Mouse (Mus musculus) forebrain, embryonic 12.5 days (tissue): Measurements from ENCODE around the gene Stum. TPM values are rescaled to one million over a fixed set of nuclear protein-coding genes. Genes with fewer than 3 reads are reported as not detected.

ENCODE experiments used
- ATAC-seq: fragments of 200-750 bp; cut with Nextera tagmentation; 2 replicates; pipeline ENCODE4 v1.8.0; 2017; ENCODE audit warnings: moderate TSS enrichment; ENCODE audit not compliant: low FRiP score
- H3K27ac ChIP-seq: fragments of 300-500 bp; sonication (generic); 2 replicates; pipeline ENCODE4 v1.5.1; 2016; ENCODE audit warnings: mild to moderate bottlenecking
- H3K27me3 ChIP-seq: fragments of 300-500 bp; sonication (generic); 2 replicates; pipeline ENCODE4 v1.6.1; 2016; ENCODE audit warnings: mild to moderate bottlenecking
- H3K36me3 ChIP-seq: fragments of 300-500 bp; sonication (generic); replicated peaks from 2 replicates; pipeline ENCODE4 v1.6.1; 2016; ENCODE audit warnings: mild to moderate bottlenecking
- H3K4me1 ChIP-seq: fragments of 300-500 bp; sonication (generic); 2 replicates; pipeline ENCODE4 v1.6.1; 2016
- H3K4me2 ChIP-seq: fragments of 300-500 bp; sonication (generic); 2 replicates; pipeline ENCODE4 v1.6.1; 2016; ENCODE audit warnings: mild to moderate bottlenecking, moderate library complexity
- H3K4me3 ChIP-seq: fragments of 300-500 bp; sonication (generic); replicated peaks from 2 replicates; pipeline ENCODE4 v1.5.1; 2016; ENCODE audit warnings: mild to moderate bottlenecking
- H3K9ac ChIP-seq: fragments of 300-500 bp; sonication (generic); 2 replicates; pipeline ENCODE4 v1.6.1; 2016; ENCODE audit warnings: mild to moderate bottlenecking
- H3K9me3 ChIP-seq: fragments of 300-500 bp; sonication (generic); 2 replicates; pipeline ENCODE4 v1.6.1; 2016
- WGBS: fragments of 180-500 bp; shearing (Covaris S2); methylation state at CpG from one replicate; pipeline ENCODE4 v1.1.7; 2016; 5-methylcytosine and 5-hydroxymethylcytosine counted together
- polyA plus RNA-seq: library from polyadenylated mRNA; unstranded; fragments of >200 nt; fragmentation: Nextera tagmentation; extraction: Ambion mirVana; gene quantifications from 2 replicates; pipeline ENCODE4 v1.2.1, GENCODE M21; 2016

Stum gene
- polyA plus RNA-seq, 1 experiment from 2014 or later: 0.66 TPM

DNA sequence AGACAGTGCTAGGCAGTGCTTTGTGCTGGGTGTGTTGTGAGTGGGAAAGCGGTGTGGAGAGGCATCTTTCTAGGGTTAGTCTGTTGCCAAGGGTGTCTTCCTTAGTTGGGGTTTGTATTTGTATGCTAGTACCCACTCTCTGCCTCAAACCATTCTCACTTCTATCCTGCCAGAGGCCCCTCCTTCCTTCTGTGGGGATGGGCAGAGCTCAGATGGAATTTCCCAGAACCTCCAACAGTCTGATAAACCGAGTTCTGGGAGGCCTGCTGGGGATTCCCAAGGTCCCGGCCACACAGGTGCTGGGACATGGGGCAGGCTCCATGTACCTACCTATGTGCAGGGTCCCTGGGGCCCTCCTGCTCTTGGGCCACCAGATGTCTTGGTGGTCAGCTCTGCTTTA, 59.4 kb downstream of the Stum start:
- Histone ChIP-seq H3K27ac (no peak overlapping the region), H3K4me1 (peaks cover 28% of the 10 kb centered on the region), H3K27me3 (0 out of 2 replicates have a peak, but pooled peaks cover 3% of the 10 kb centered on the region), H3K4me2 (no peak overlapping the region), H3K9me3 (no peaks in the 10 kb centered on the region), H3K9ac (no peak overlapping the region), H3K4me3 (no peak overlapping the region), H3K36me3 (no peaks in the 10 kb centered on the region)
- no peak for ATAC-seq
- 62% methylated on average over 3 of the region's 3 CpGs for WGBS

DNA sequence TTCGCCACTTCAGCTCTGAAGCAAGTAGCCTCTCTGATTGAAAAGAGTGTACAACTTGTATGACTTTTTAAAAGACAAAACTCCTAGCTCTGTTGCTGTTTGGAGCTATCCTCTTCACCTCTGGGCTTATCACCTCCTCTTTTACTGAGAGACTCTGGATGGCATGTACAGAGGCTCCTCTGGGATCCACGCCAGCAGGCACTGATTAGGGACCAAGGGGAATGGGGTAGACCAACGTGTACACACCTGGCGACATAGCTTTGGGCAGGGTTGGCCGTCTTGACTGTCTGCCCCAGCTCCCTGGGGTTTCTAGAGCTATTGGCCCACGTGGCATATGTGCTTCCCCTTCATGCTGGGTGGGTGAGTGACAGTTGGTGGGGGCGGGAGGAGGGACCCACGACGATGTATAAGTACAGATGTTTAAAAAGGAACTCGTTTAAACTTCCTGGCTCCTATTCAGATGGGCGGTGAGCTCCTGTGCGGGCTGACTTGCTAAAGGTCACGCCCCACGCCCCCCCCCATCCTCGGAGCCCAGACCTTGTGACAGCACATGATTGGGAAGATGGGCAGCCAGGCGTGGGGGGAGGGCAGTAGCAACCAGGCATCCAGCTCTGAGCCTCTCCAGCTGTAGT, 60.2 kb downstream of the Stum start:
- no peak overlapping the region for H3K4me2 ChIP-seq

DNA sequence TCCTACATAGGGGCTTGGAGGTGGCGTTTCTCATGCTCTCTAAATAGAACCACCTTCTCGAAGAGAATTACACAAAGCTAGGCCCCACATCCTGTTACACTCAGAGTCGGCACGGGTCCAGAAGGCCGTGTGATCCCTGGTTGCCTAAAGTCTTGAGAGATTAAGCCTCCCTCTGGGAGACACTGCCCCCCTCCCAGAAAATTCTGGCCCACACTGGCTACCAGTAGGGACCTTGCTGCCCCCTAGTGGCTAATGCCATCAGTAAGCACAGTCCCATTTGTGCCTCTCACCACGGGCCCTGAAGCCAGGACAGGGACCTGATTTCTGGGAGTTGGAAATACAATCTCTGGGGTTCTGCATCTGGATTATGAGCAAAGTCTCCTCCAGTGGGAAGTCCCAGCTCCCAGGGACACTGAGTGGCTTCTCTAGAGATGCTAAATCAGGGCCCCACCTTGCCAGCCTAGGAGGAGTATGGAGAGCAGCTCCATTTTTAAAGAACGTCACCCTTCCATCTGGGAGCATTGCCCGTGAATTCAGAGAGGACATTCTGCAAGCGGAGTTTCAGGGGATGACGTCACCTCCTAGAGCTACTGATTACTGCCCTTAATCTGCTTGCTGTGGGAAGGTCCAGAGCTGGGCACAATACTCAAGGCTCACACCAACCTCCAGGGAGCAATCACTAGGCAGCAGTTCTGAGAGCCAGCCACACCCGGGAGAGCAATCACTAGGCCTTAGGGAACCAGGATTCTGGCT, 61.1 kb downstream of the Stum start:
- Histone ChIP-seq H3K27me3 (no peaks in the 10 kb centered on the region), H3K9me3 (no peaks in the 10 kb centered on the region), H3K4me2 (peak overlapping the region; percentile 19; the same call in 1 of the 2 replicates), H3K36me3 (no peaks in the 10 kb centered on the region), H3K4me1 (peaks cover 21% of the 10 kb centered on the region), H3K27ac (no peak overlapping the region), H3K9ac (no peak overlapping the region; the same call in 1 of the 2 replicates), H3K4me3 (no peak overlapping the region)
- WGBS: 25% methylated on average over 11 of the region's 11 CpGs
- ATAC-seq: peak; percentile 47

More for the DNA sequence above, 60.2 kb downstream of the Stum start:
- ATAC-seq: no peak
- Histone ChIP-seq H3K4me1 (peaks cover 26% of the 10 kb centered on the region), H3K9ac (no peak overlapping the region), H3K27ac (no peak overlapping the region), H3K27me3 (0 out of 2 replicates have a peak, but pooled peaks cover 3% of the 10 kb centered on the region), H3K36me3 (no peaks in the 10 kb centered on the region), H3K4me3 (no peak overlapping the region), H3K9me3 (no peaks in the 10 kb centered on the region)
- 66% methylated on average over 16 of the region's 16 CpGs for WGBS

DNA sequence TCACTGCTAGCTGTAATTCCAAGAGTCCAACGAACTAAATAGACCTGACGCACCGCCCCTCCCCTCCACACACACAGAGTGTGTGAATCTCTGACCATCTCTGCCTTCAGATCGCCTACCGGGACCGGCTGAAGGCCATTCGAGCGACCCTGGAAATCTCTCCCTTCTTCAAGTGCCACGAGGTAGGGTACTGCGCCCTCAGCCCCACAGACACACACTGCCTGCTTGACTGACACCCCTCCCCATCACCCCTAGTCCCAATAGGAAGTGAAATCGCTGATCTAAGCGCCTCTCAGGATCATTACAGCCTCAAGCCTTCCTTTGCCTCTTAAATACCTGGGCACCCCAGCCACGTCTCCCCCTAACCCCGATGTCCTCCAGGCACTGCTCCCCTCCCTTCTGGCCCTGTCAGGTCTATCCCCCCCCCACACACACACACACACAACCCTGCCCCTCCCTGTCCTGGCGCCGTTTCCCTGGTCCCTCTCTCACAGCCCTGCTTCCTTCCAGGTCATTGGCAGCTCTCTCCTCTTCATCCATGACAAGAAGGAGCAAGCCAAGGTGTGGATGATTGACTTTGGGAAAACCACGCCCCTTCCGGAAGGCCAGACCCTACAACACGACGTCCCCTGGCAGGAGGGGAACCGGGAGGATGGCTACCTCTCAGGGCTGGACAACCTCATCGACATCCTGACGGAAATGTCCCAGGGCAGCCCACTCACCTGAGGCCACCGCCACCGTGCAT, 62.0 kb downstream of the Stum start:
- Histone ChIP-seq H3K4me3 (no peak overlapping the region), H3K27me3 (no peaks in the 10 kb centered on the region), H3K27ac (0 out of 2 replicates have a peak overlapping the region, but pooled peaks have one; percentile 14), H3K4me1 (peaks cover 21% of the 10 kb centered on the region), H3K36me3 (no peaks in the 10 kb centered on the region), H3K9me3 (no peaks in the 10 kb centered on the region), H3K9ac (no peak overlapping the region), H3K4me2 (peak overlapping the region; percentile 19; the same call in 1 of the 2 replicates)
- ATAC-seq: peak; percentile 17; the same call in 1 of the 2 replicates
- 61% methylated on average over 25 of the region's 25 CpGs for WGBS

DNA sequence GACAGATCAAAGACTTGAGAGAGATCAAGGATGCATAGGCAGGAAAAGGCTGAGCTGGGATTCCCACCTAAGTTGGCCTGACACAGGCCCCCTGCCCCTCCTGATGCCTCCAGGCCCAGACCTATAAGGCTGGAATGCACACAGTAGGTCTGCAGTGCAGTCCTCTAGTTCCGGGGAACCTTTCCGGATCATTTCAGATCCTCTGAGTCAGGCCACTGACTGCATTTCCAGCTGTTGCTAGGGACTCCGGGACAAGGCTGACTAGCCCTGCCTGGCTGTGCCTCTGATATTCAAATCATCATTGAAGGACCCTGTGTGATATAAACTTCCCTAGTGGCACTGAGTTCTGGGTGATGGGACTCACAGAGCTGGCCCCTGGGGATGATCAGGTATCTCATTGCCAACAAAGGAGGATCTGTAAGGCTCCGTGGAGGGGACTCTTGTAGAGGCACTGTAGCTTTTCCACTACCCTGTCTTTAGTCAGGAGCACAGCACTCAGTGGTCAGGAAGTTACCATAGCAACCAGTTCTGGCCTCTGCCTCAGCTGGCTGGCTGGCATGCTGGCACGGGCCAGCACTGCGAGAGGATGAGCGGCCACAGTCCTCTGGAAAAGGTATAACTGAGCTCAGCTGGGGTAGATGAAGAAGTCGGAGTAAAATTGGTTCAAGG, 62.7 kb downstream of the Stum start:
- Histone ChIP-seq H3K9ac (no peak overlapping the region), H3K4me1 (peaks cover 21% of the 10 kb centered on the region), H3K27ac (no peak overlapping the region), H3K4me2 (no peak overlapping the region), H3K4me3 (no peak overlapping the region), H3K27me3 (no peaks in the 10 kb centered on the region), H3K36me3 (no peaks in the 10 kb centered on the region), H3K9me3 (no peaks in the 10 kb centered on the region)
- ATAC-seq: peak; percentile 81
- 44% methylated on average over 8 of the region's 8 CpGs for WGBS

DNA sequence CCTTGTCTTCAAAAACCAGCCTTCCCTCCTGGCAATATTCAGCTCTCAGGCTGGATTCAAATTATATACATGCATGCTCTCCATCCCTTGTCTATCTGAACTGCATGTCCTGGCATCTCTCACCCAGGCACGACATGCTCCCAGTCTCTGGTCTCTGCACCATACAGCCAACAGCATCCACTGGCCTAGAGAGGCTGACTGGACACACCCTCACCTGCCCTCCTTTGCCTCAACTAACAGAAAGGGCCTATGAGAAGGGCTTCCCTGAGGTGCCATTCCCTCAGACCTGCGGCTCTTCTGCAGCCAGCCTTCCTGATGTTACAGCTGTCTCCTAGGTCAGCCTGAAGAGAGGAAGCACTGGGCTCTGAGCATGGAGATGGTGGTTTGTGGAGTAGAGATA, 64.2 kb downstream of the Stum start:
- no peaks in the 10 kb centered on the region for H3K9me3 ChIP-seq
- WGBS: 89% methylated on average over 2 of the region's 2 CpGs
- H3K9ac ChIP-seq: no peak overlapping the region
- no peak overlapping the region for H3K4me2 ChIP-seq
- no peaks in the 10 kb centered on the region for H3K27me3 ChIP-seq
- H3K4me1 ChIP-seq: peaks cover 21% of the 10 kb centered on the region
- ATAC-seq: no peak
- no peak overlapping the region for H3K27ac ChIP-seq
- H3K36me3 ChIP-seq: no peaks in the 10 kb centered on the region
- no peak overlapping the region for H3K4me3 ChIP-seq

DNA sequence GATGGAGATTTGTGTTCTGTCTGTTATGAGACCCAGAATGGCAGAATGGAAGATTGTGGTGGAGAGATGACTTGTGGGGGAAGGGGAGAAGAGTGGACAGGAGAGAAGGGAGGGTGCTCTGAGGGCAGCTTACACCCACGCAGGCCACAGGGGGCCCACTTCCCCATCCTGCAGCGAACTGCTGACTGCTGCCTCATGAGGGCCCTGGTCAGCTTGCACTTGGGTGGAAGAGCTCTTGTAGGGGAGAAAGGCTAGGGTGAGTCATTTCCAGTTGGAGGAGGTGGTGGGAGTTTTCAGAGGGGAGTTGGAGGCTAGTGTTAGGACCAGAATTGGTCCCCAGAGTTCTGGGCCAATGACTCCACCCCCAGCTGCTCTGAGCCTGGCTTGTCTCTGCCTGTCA, 66.2 kb downstream of the Stum start:
- Histone ChIP-seq H3K27me3 (no peaks in the 10 kb centered on the region), H3K27ac (no peak overlapping the region), H3K36me3 (peaks cover 4% of the 10 kb centered on the region; the same call in 1 of the 2 replicates), H3K4me3 (no peak overlapping the region), H3K9ac (no peak overlapping the region), H3K4me2 (no peak overlapping the region), H3K9me3 (no peaks in the 10 kb centered on the region), H3K4me1 (peaks cover 19% of the 10 kb centered on the region)
- 45% methylated on average over 2 of the region's 2 CpGs for WGBS
- no peak for ATAC-seq

DNA sequence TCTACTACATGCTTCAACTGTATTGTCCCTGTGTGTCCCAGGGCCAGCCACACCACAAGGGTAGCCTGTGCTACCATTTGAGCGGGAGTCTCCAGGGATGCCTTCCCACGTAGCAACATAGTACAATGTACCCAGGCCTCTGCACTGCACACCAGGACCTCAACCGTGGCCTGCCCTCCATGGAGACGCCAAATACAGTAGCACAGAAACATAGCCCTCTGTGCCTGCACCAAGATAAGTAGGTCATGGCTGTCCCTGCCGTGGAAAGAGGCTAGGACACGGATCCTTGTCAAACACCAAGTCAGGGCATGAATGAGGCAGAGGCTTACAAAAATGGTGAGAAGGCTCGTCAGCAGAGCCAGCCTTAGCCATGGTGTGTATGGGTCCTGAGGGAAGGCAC, 67.5 kb downstream of the Stum start:
- Histone ChIP-seq H3K36me3 (peaks cover 4% of the 10 kb centered on the region; the same call in 1 of the 2 replicates), H3K4me2 (no peak overlapping the region), H3K4me3 (no peak overlapping the region), H3K4me1 (peaks cover 7% of the 10 kb centered on the region), H3K9ac (no peak overlapping the region), H3K27ac (no peak overlapping the region), H3K9me3 (no peaks in the 10 kb centered on the region), H3K27me3 (no peaks in the 10 kb centered on the region)
- WGBS: 85% methylated on average over 7 of the region's 7 CpGs
- ATAC-seq: no peak

DNA sequence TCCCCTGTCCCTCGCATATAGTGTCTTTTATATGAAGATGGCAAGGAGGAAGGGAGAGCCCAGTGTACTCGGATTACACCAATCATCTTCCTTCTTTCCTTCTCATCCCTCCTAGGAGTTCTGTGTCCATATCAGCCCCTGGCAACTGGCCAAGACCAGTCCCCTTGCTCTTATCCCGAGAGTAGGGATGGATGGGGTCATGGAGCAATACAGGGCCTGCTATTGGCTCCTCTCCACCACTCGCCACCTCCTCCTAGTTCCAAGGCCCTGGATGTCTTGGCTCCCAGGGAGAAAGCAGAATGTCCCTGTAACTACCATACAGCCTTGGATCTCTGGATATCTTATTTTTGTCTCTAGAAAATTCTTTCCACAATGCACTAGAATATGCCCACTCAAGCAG, 68.2 kb downstream of the Stum start:
- H3K4me2 ChIP-seq: no peak overlapping the region
- no peaks in the 10 kb centered on the region for H3K4me1 ChIP-seq
- H3K36me3 ChIP-seq: peaks cover 4% of the 10 kb centered on the region; the same call in 1 of the 2 replicates
- H3K9me3 ChIP-seq: no peaks in the 10 kb centered on the region
- WGBS: 62% methylated on average over 4 of the region's 4 CpGs
- H3K9ac ChIP-seq: no peak overlapping the region
- ATAC-seq: no peak
- no peak overlapping the region for H3K27ac ChIP-seq
- H3K4me3 ChIP-seq: no peak overlapping the region
- H3K27me3 ChIP-seq: 0 out of 2 replicates have a peak, but pooled peaks cover 3% of the 10 kb centered on the region

DNA sequence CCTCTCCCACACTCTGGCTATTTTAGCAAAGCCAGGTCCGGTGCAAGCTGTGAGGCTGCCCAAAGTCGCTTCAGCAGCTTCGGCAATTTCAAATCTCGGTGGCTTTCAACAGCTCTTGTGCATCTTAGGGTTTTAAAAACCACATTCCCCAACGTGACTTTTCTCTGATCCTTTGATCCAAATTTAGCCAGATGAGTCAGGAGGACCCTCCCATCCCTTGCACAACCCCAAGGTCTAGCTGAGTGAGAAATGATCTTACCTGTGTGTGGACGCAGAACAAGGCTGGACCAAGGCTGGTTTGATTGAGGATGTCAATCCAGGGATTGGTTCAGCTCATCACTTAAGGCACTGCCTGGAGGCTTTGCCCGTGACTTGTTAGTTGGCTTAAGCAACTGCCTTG, 73.0 kb downstream of the Stum start:
- Histone ChIP-seq H3K27ac (no peak overlapping the region), H3K4me1 (peaks cover 7% of the 10 kb centered on the region), H3K27me3 (0 out of 2 replicates have a peak, but pooled peaks cover 3% of the 10 kb centered on the region), H3K4me2 (no peak overlapping the region), H3K36me3 (peaks cover 4% of the 10 kb centered on the region; the same call in 1 of the 2 replicates), H3K9me3 (no peaks in the 10 kb centered on the region), H3K9ac (no peak overlapping the region), H3K4me3 (no peak overlapping the region)
- WGBS: 82% methylated on average over 7 of the region's 7 CpGs
- ATAC-seq: no peak

DNA sequence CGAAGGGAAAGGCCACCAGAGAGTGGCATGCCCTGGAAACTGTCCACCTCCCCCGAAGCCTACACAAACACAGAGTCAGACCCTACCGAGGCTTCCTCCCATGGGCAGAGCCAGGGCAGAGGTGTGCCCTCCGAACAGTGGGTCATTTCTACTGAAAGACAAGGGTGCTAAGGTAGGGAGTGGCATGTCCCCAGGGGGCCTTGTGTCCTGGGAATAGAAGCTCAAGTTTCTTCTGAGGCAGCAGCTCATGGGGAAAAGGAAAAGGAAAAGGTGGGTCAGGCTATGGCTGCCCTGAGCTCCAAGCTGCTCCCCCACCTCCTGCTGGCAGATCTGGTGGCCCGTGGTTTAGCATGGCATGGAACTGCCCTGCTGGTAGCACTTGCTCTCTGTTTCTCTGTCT, 73.5 kb downstream of the Stum start:
- Histone ChIP-seq H3K4me3 (no peak overlapping the region), H3K27ac (no peak overlapping the region), H3K9me3 (no peaks in the 10 kb centered on the region), H3K27me3 (0 out of 2 replicates have a peak, but pooled peaks cover 3% of the 10 kb centered on the region), H3K4me1 (peaks cover 7% of the 10 kb centered on the region), H3K4me2 (no peak overlapping the region), H3K9ac (no peak overlapping the region), H3K36me3 (peaks cover 4% of the 10 kb centered on the region; the same call in 1 of the 2 replicates)
- ATAC-seq: no peak
- WGBS: 78% methylated on average over 5 of the region's 5 CpGs

DNA sequence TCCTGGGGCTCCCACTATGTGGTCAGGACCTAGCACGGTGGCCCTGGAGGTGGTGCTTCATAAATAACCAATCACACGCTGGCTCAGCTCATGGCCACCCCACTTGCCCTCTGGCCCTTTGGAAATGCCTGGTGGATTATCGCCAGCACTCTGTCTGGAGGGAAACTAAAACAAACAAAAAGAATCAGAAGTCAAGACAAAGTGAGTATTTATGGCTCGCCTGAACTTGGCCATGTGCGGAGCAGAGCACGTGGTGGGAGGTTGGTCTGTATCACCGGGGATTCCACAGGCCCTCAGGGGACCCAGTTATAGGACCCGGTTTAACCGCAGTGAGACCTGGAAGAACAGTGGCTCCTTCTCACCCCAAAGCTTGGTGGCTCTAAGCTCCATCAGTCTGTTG, 74.5 kb downstream of the Stum start:
- H3K4me1 ChIP-seq: peaks cover 7% of the 10 kb centered on the region
- H3K9me3 ChIP-seq: no peaks in the 10 kb centered on the region
- H3K4me3 ChIP-seq: no peak overlapping the region
- no peak overlapping the region for H3K27ac ChIP-seq
- 0 out of 2 replicates have a peak, but pooled peaks cover 3% of the 10 kb centered on the region for H3K27me3 ChIP-seq
- peaks cover 2% of the 10 kb centered on the region; the same call in 1 of the 2 replicates for H3K36me3 ChIP-seq
- no peak overlapping the region for H3K9ac ChIP-seq
- WGBS: 77% methylated on average over 9 of the region's 9 CpGs
- no peak for ATAC-seq
- H3K4me2 ChIP-seq: no peak overlapping the region
